13 mouse cellular contexts compared by ENCODE assay signal in genomic region chr9:62829877-62830276, GRCm38 (mm10).
"Had no signal": no experiment of that assay in that cellular context is flagged by ENCODE, and none has a peak within 500 bp of the region (broad histone marks: within the 10 kb centered on the region; RNA-seq: fewer than 3 reads in every experiment).

No protein-coding gene starts in this region.

- H3K9ac ChIP-seq: limb, embryonic 12.5 days; liver, embryonic 13.5 days; liver, postnatal 0 days; lung, embryonic 15.5 days; midbrain, embryonic 12.5 days; neural tube, embryonic 15.5 days had no signal

- H3K27me3 ChIP-seq: limb, embryonic 12.5 days; liver, embryonic 13.5 days; lung, embryonic 15.5 days; midbrain, embryonic 12.5 days; neural tube, embryonic 15.5 days had no signal

- H3K9me3 ChIP-seq: limb, embryonic 12.5 days; liver, embryonic 13.5 days; lung, embryonic 15.5 days; midbrain, embryonic 12.5 days; neural tube, embryonic 15.5 days had no signal

- H3K4me3 ChIP-seq: layer of hippocampus, adult 2 months; limb, embryonic 12.5 days; liver, embryonic 13.5 days; lung, embryonic 15.5 days; midbrain, embryonic 12.5 days; neural tube, embryonic 15.5 days had no signal

- H3K36me3 ChIP-seq: limb, embryonic 12.5 days; liver, embryonic 13.5 days; lung, embryonic 15.5 days; midbrain, embryonic 12.5 days; neural tube, embryonic 15.5 days had no signal

- H3K27ac ChIP-seq: liver, embryonic 13.5 days; lung, embryonic 15.5 days; midbrain, embryonic 12.5 days had no signal

- DNase-seq: kidney, postnatal 36 days; liver; liver, embryonic 13.5 days; liver, postnatal 0 days; lung, postnatal 14 days; right cerebral cortex, adult 18-20 months; right cerebral cortex, postnatal 25 days; thymus, postnatal 36 days had no signal
